Mouse (Mus musculus) E14TG2a.4 (cell line): ENCODE data around the gene Med20.

Experiments used
- CTCF ChIP-seq: conservative IDR thresholded peaks from 2 replicates; pipeline ENCODE4 v1.5.1; 2014; ENCODE audit warnings: low read length
- NANOG ChIP-seq: IDR thresholded peaks from 2 replicates; pipeline ENCODE4 v1.6.1; 2014; ENCODE audit warnings: borderline replicate concordance, low read length, mixed read lengths

- TF ChIP-seq CTCF (no peak), NANOG (no peak)
Observed at GRCm38 (mm10) chr17:47669166-47669565, 57.8 kb downstream of the Med20 start.
